Mouse (Mus musculus) MEL (cell line): ENCODE results near the gene P3h4. TPM values are rescaled to one million over a fixed set of nuclear protein-coding genes. Genes with fewer than 3 reads are reported as not detected.
"Not testable (repeated sequence)": the region's sequence is repeated elsewhere in the genome, so short reads cannot be mapped to it uniquely, and the experiment has no call there.

Experiments
- DNase-seq: peaks from one replicate; pipeline ENCODE4 v3.0.0; 2011; ENCODE audit warnings: low read depth, low spot score
- H3K27ac ChIP-seq: 2 replicates; pipeline ENCODE4 v1.5.1; 2012; ENCODE audit warnings: low read depth, mild to moderate bottlenecking, control low read depth, low read length, moderate library complexity; ENCODE audit not compliant: control insufficient read depth
- H3K27me3 ChIP-seq, 2 experiments: fragments of 150-350 bp in 1 of 2; sonication (generic) in 1 of 2; 2 replicates each; pipeline ENCODE4 v1.6.1; 2012; ENCODE audit warnings: low read length in 2 of 2, mild to moderate bottlenecking in 2 of 2, improper control_type of control experiment in 1 of 2, moderate library complexity in 1 of 2; ENCODE audit not compliant: insufficient read depth in 2 of 2, control insufficient read depth in 1 of 2
- H3K36me3 ChIP-seq, 2 experiments: 2 replicates each; pipeline ENCODE4 v1.6.1; 2012 to 2014; ENCODE audit warnings: low read length in 2 of 2, improper control_type of control experiment in 1 of 2, inconsistent platforms in 1 of 2, mild to moderate bottlenecking in 1 of 2; ENCODE audit not compliant: insufficient read depth in 2 of 2, control insufficient read depth in 1 of 2
- H3K4me1 ChIP-seq, 2 experiments: fragments of 150-350 bp in 1 of 2; sonication (generic) in 1 of 2; 2 replicates each; pipeline ENCODE4 v1.6.1; 2012; ENCODE audit warnings: low read length in 2 of 2, improper control_type of control experiment in 1 of 2, mild to moderate bottlenecking in 1 of 2; ENCODE audit not compliant: insufficient read depth in 2 of 2, control insufficient read depth in 1 of 2
- H3K4me3 ChIP-seq, 2 experiments: fragments of 150-350 bp in 1 of 2; sonication (generic) in 1 of 2; 2 replicates each; pipeline ENCODE4 v1.5.1; 2012; ENCODE audit warnings: low read depth in 2 of 2, low read length in 2 of 2, mild to moderate bottlenecking in 2 of 2, moderate library complexity in 2 of 2, control low read depth in 1 of 2, improper control_type of control experiment in 1 of 2; ENCODE audit not compliant: control insufficient read depth in 1 of 2, insufficient read depth in 1 of 2
- H3K79me2 ChIP-seq: 2 replicates; pipeline ENCODE4 v1.6.1; 2012; ENCODE audit warnings: mild to moderate bottlenecking, low read length, moderate library complexity; ENCODE audit not compliant: control insufficient read depth, poor library complexity, insufficient read depth
- H3K9ac ChIP-seq: 2 replicates; pipeline ENCODE4 v1.6.1; 2012; ENCODE audit warnings: low read depth, mild to moderate bottlenecking, control low read depth, low read length, moderate library complexity; ENCODE audit not compliant: control insufficient read depth, poor library complexity, severe bottlenecking
- H3K9me3 ChIP-seq: fragments of 150-350 bp; sonication (generic); replicated peaks from 2 replicates; pipeline ENCODE4 v1.6.1; 2012; ENCODE audit warnings: mild to moderate bottlenecking, low read length, improper control_type of control experiment, moderate library complexity; ENCODE audit not compliant: insufficient read depth
- CTCF ChIP-seq, 3 experiments: IDR thresholded peaks in 2 of 3; conservative IDR thresholded peaks in 1 of 3; 2 replicates each; pipeline ENCODE4 v1.5.1; 2011 to 2012; ENCODE audit warnings: low read length in 3 of 3, low read depth in 2 of 3, mild to moderate bottlenecking in 2 of 3, improper control_type of control experiment in 1 of 3, inconsistent platforms in 1 of 3, mixed read lengths in 1 of 3, moderate library complexity in 1 of 3; ENCODE audit not compliant: control insufficient read depth in 1 of 3, insufficient read depth in 1 of 3, poor library complexity in 1 of 3, severe bottlenecking in 1 of 3
- EP300 ChIP-seq, 2 experiments: IDR thresholded peaks; 2 replicates each; pipeline ENCODE4 v1.6.1; 2011; ENCODE audit warnings: improper control_type of control experiment in 2 of 2, low read length in 2 of 2, low read depth in 1 of 2, mild to moderate bottlenecking in 1 of 2
- ETS1 ChIP-seq: IDR thresholded peaks from 2 replicates; pipeline ENCODE4 v1.6.1; 2012; ENCODE audit warnings: low read depth, mild to moderate bottlenecking, inconsistent platforms, low read length, improper control_type of control experiment, moderate library complexity
- HCFC1 ChIP-seq: IDR thresholded peaks from 2 replicates; pipeline ENCODE4 v1.6.1; 2012; ENCODE audit warnings: low read depth, mild to moderate bottlenecking, inconsistent platforms, low read length, improper control_type of control experiment, moderate library complexity
- MAZ ChIP-seq: IDR thresholded peaks from 2 replicates; pipeline ENCODE4 v1.6.1; 2012; ENCODE audit warnings: low read depth, mild to moderate bottlenecking, inconsistent platforms, low read length, improper control_type of control experiment
- MXI1 ChIP-seq: IDR thresholded peaks from 2 replicates; pipeline ENCODE4 v1.6.1; 2011; ENCODE audit warnings: mild to moderate bottlenecking, low read depth, low read length, improper control_type of control experiment
- NRF1 ChIP-seq: IDR thresholded peaks from 2 replicates; pipeline ENCODE4 v1.6.1; 2014; ENCODE audit warnings: low read depth, mild to moderate bottlenecking, inconsistent platforms, low read length, improper control_type of control experiment, moderate library complexity; ENCODE audit not compliant: poor library complexity, insufficient read depth, severe bottlenecking
- RAD21 ChIP-seq: IDR thresholded peaks from 2 replicates; pipeline ENCODE4 v1.6.1; 2011; ENCODE audit warnings: mild to moderate bottlenecking, low read depth, low read length, improper control_type of control experiment
- SIN3A ChIP-seq: IDR thresholded peaks from 2 replicates; pipeline ENCODE4 v1.6.1; 2012; ENCODE audit warnings: low read length, improper control_type of control experiment, inconsistent platforms
- SMC3 ChIP-seq: IDR thresholded peaks from 2 replicates; pipeline ENCODE4 v1.6.1; 2011; ENCODE audit warnings: low read depth, low read length, improper control_type of control experiment
- TBP ChIP-seq: IDR thresholded peaks from 2 replicates; pipeline ENCODE4 v1.8.0; 2011; ENCODE audit warnings: low read depth, low read length, improper control_type of control experiment
- TCF12 ChIP-seq: IDR thresholded peaks from 2 replicates; pipeline ENCODE4 v1.6.1; 2014; ENCODE audit warnings: low read depth, mild to moderate bottlenecking, inconsistent platforms, low read length, improper control_type of control experiment, moderate library complexity
- ZC3H11A ChIP-seq: IDR thresholded peaks from 2 replicates; pipeline ENCODE4 v1.6.1; 2012; ENCODE audit warnings: low read depth, mild to moderate bottlenecking, inconsistent platforms, low read length, improper control_type of control experiment
- ZKSCAN1 ChIP-seq: IDR thresholded peaks from 2 replicates; pipeline ENCODE4 v1.6.1; 2012; ENCODE audit warnings: low read depth, mild to moderate bottlenecking, inconsistent platforms, low read length, improper control_type of control experiment, moderate library complexity
- ZMIZ1 ChIP-seq: IDR thresholded peaks from 2 replicates; pipeline ENCODE4 v1.6.1; 2012; ENCODE audit warnings: low read depth, mild to moderate bottlenecking, inconsistent platforms, low read length, improper control_type of control experiment, moderate library complexity
- polyA plus RNA-seq, 2 experiments: library from polyadenylated mRNA; stranded (reverse) in 1 of 2; unstranded in 1 of 2; fragments of >175 nt in 1 of 2; fragments of >200 nt in 1 of 2; gene quantifications; 2 replicates each; pipeline versions ENCODE4 v1.2.1 to v1.2.4; 2012; ENCODE audit warnings: low replicate concordance in 2 of 2, low read depth in 1 of 2; ENCODE audit not compliant: insufficient read length in 2 of 2, insufficient read depth in 1 of 2, missing spikeins in 1 of 2
- total RNA-seq: library from RNA; depleted of rRNA; stranded (reverse); fragments of 300-350 nt; gene quantifications from 2 replicates; pipeline ENCODE4 v1.2.3, GENCODE M21; 2012

Gene P3h4
- total and polyA plus RNA-seq, 3 experiments: 0.88 TPM; not detected in 2

DNA sequence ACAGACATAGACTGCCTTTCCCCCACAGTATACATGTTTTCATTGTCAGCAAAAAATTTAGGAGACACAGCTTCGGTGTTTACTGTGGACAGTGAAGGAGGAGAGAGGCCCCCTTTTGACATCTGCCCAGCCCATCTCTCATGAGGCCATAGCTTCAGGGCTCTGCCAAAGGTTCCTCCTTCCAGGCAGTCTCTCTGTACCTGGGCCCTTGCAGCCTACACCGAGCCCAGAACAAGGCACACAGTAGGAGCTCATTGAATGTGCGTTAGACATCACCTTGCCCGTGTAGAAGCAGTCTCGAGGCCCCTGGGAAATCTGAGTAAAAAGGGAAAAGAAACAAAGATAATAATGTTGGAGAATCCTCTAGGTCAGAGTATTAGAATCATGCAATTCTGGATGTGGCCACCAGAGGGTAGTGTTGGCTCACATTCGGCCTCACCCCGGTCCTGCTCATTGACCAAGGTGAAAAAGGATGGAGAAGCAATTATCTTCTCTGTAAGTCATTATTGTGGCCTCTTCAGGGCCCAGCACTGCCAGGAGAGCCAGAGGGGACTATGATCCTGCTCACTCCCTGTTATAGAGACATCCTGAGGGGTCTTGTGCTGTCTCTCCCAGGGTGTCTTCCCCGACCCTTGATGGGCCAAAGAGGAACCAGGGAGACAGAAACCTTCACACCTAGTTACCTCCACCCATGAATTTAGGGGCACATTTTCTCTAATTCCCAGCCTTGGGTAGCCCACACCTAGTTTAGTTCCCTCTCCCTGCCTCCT, 52.2 kb downstream of the P3h4 start:
- peaks cover 0 to 1% of the 10 kb centered on the region in 2 experiments; a peak in 2 of 4 replicates for H3K27me3 ChIP-seq

DNA sequence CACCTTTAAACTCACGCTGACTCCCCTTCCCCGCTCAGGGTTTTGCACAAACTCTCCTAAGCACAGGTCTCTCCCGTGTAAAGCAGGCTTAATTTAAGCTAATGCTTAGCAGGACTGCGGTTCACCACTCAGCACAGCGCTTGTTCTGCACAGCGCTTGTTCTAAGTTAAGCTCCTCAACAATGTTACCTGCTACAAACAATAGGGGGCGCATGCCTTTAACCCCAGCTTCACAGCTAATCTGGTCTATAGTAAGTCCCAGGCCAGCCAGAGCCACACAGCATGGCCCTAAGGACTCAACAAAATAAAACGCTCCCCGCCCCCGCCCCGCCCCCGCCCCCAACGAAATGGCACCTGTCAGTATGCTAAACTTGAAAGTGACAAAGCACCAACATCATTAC, 53.6 kb downstream of the P3h4 start:
- not testable (repeated sequence) for H3K9me3 ChIP-seq, H3K9ac ChIP-seq, H3K27ac ChIP-seq, H3K27me3 ChIP-seq, H3K4me1 ChIP-seq, H3K79me2 ChIP-seq, H3K36me3 ChIP-seq, H3K4me3 ChIP-seq, DNase-seq

More for the DNA sequence above, 52.2 kb downstream of the P3h4 start:
- Histone ChIP-seq H3K9me3 (no peaks in the 10 kb centered on the region), H3K79me2 (no peaks in the 10 kb centered on the region), H3K4me1 (no peaks in the 10 kb centered on the region), H3K4me3 (no peak overlapping the region), H3K9ac (no peak overlapping the region), H3K36me3 (no peaks in the 10 kb centered on the region), H3K27ac (no peak overlapping the region)
- TF ChIP-seq MAZ (0 out of 2 replicates have a peak, but pooled peaks have one; percentile 11), TCF12 (no peak), CTCF (IDR thresholded peaks at IDR 0.05 in 2 of 3, conservative IDR thresholded peaks at IDR 0.05 in 1 of 3; ENCODE audit: control insufficient read depth in 1 of 3, insufficient read depth in 1 of 3, low read depth in 2 of 3, low read length in 3 of 3, poor library complexity in 1 of 3, severe bottlenecking in 1 of 3) (peak; percentile 93 to 99 (median 94)), TBP (peak; percentile 33; the same call in 1 of the 2 replicates), RAD21 (peak; percentile 100), HCFC1 (no peak), ZC3H11A (peak; percentile 93), ZMIZ1 (no peak), SMC3 (peak; percentile 92), SIN3A (peak; percentile 56; the same call in 1 of the 2 replicates)
- peak; percentile 82 for DNase-seq

DNA sequence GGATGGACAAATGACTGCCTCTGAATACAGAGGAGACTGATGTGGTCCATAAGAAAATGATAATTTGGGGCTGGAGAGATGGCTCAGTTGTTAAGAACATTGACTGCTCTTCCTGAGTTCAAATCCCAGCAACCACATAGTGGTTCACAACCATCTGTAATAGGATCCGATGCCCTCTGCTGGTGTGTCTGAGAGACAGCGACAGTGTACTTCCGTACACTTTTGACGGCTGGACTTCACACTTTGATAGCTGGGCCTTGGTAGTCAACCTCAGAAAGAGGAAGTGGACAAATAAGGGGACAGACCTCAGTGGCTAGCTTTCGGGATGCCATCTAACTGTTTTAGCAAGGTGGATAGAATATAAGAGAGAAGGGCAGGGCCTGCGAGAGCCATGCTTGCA, 54.5 kb downstream of the P3h4 start:
- Histone ChIP-seq H3K4me3 (no peak overlapping the region), H3K27me3 (peaks cover 0 to 1% of the 10 kb centered on the region in 2 experiments; a peak in 2 of 4 replicates)

More for the DNA sequence above, 54.5 kb downstream of the P3h4 start:
- no peaks in the 10 kb centered on the region; the same call in 1 of the 2 replicates for H3K79me2 ChIP-seq
- no peak overlapping the region for H3K27ac ChIP-seq
- DNase-seq: peak; percentile 27
- H3K9ac ChIP-seq: no peak overlapping the region
- no peaks in the 10 kb centered on the region for H3K36me3 ChIP-seq
- TF ChIP-seq NRF1: no peak
- peak; percentile 18 to 29 (median 19); a peak in 2 of 6 replicates for TF ChIP-seq CTCF (IDR thresholded peaks at IDR 0.05 in 2 of 3, conservative IDR thresholded peaks at IDR 0.05 in 1 of 3; ENCODE audit: control insufficient read depth in 1 of 3, insufficient read depth in 1 of 3, low read depth in 2 of 3, low read length in 3 of 3, poor library complexity in 1 of 3, severe bottlenecking in 1 of 3)
- TF ChIP-seq EP300 (IDR thresholded peaks at IDR 0.05; ENCODE audit: low read depth in 1 of 2, low read length in 2 of 2): no peak
- TF ChIP-seq ETS1: no peak
- no peak for TF ChIP-seq MXI1
- no peak for TF ChIP-seq ZKSCAN1
- H3K9me3 ChIP-seq: no peaks in the 10 kb centered on the region
- peaks cover 0 to 4% of the 10 kb centered on the region in 2 experiments; a peak in 1 of 4 replicates for H3K4me1 ChIP-seq
